Mouse (Mus musculus) forebrain, embryonic 16.5 days (tissue): ENCODE measurements around the gene Sema6d. TPM values are rescaled to one million over a fixed set of nuclear protein-coding genes. Genes with fewer than 3 reads are reported as not detected.
A peak's percentile ranks its signal among the peaks of the same experiment; 100 is the strongest.

Experiments used
- ATAC-seq: fragments of 200-750 bp; cut with Nextera tagmentation; 2 replicates; pipeline ENCODE4 v1.8.0; 2017; ENCODE audit warnings: mild to moderate bottlenecking, moderate library complexity
- H3K27ac ChIP-seq: fragments of 300-500 bp; sonication (generic); 2 replicates; pipeline ENCODE4 v1.5.1; 2014; ENCODE audit warnings: low read length, control low read depth
- H3K27me3 ChIP-seq: fragments of 300-500 bp; sonication (generic); replicated peaks from 2 replicates; pipeline ENCODE4 v1.6.1; 2014; ENCODE audit warnings: low read length; ENCODE audit not compliant: control insufficient read depth, insufficient read depth
- H3K36me3 ChIP-seq: fragments of 300-500 bp; sonication (generic); 2 replicates; pipeline ENCODE4 v1.6.1; 2014; ENCODE audit not compliant: control insufficient read depth, insufficient read depth
- H3K4me1 ChIP-seq: fragments of 300-500 bp; sonication (generic); replicated peaks from 2 replicates; pipeline ENCODE4 v1.6.1; 2014; ENCODE audit warnings: low read length; ENCODE audit not compliant: control insufficient read depth, insufficient read depth
- H3K4me2 ChIP-seq: fragments of 300-500 bp; sonication (generic); 2 replicates; pipeline ENCODE4 v1.6.1; 2014; ENCODE audit warnings: mild to moderate bottlenecking, low read length, control low read depth
- H3K4me3 ChIP-seq: fragments of 300-500 bp; sonication (generic); replicated peaks from 2 replicates; pipeline ENCODE4 v1.5.1; 2014; ENCODE audit warnings: mild to moderate bottlenecking, low read length, control low read depth
- H3K9ac ChIP-seq: fragments of 300-500 bp; sonication (generic); replicated peaks from 2 replicates; pipeline ENCODE4 v1.6.1; 2014; ENCODE audit warnings: low read depth, low read length, control low read depth
- H3K9me3 ChIP-seq: fragments of 300-500 bp; sonication (generic); 2 replicates; pipeline ENCODE4 v1.6.1; 2016; ENCODE audit warnings: low read length; ENCODE audit not compliant: control insufficient read depth
- WGBS: fragments of 180-500 bp; shearing (Covaris S2); extraction: QIAGEN DNeasy Blood & Tissue Kit; methylation state at CpG from one replicate; pipeline ENCODE4 v1.1.7; 2014; 5-methylcytosine and 5-hydroxymethylcytosine counted together
- polyA plus RNA-seq: library from polyadenylated mRNA; unstranded; fragments of >200 nt; fragmentation: Nextera tagmentation; extraction: Ambion mirVana; gene quantifications from 2 replicates; pipeline ENCODE4 v1.2.1, GENCODE M21; 2015

The Sema6d gene
- polyA plus RNA-seq, 1 experiment from 2014 or later = 32.2 TPM

DNA sequence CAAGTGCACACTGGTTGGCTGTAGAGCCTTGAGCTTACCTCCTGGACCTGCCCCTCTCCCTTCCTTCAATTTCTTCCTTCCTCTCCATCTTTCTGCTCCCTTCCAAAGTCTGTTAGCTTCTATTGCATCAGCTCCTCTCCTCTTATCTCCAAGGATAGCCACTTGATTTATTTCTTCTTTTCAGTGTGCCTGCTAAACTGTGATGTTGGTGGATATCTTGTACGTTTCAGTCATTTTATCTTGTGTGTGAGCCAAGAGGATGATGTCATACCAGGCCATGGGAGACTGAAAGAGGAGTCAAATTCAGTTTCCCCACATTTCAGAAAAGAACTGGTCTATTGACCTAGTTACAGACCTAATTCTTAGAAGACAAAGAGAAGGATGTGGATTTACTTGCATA is 153.8 kb downstream of the Sema6d start:
- H3K36me3 ChIP-seq = no peaks in the 10 kb centered on the region
- WGBS = 32% methylated on average over 1 of the region's 1 CpGs
- H3K4me1 ChIP-seq = no peaks in the 10 kb centered on the region
- H3K4me3 ChIP-seq = no peak overlapping the region
- H3K27me3 ChIP-seq = no peaks in the 10 kb centered on the region
- no peak overlapping the region for H3K9ac ChIP-seq
- H3K27ac ChIP-seq = no peak overlapping the region
- ATAC-seq = no peak
- H3K9me3 ChIP-seq = no peaks in the 10 kb centered on the region
- H3K4me2 ChIP-seq = no peak overlapping the region

DNA sequence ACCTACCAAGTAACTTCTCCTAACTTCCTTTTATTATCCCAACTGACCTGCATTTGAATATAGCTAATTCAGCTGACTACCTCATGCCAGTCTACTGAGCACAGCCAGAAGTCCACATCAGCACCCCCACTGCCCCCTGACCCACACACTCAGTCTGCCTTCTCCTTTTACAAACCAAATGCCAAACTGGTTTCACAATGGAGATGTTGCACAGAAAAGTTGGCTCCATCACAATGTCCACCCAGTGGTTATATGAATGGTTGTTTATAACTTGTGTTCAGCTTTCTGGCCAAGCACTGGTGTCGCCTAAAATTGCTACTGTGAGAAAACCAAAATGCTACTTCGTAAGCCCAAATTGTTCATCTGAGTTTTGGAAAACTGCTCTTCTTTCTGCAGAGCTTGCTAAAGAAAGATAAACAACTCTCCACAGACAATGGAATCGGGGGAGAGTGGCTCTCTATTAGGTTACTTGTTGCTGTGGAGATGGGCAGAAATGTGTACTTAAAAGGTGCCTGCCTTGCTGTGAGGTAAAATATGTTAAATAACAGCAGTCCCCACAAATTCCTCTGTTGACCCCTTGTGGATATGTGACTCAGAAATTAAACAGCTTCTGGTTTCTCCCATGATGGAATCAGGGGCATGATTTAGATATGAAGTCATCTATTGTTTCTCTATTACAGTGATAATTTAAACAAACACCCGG is 154.9 kb downstream of the Sema6d start:
- Histone ChIP-seq H3K36me3 (no peaks in the 10 kb centered on the region), H3K4me2 (no peak overlapping the region), H3K4me3 (no peak overlapping the region), H3K9me3 (no peaks in the 10 kb centered on the region), H3K9ac (no peak overlapping the region), H3K27ac (no peak overlapping the region), H3K4me1 (no peaks in the 10 kb centered on the region), H3K27me3 (no peaks in the 10 kb centered on the region)
- no peak for ATAC-seq
- 69% methylated on average over 4 of the region's 4 CpGs for WGBS

GRCm38 (mm10) chr2:124258108-124258507 is 168.3 kb downstream of the Sema6d start:
- H3K36me3 ChIP-seq = no peaks in the 10 kb centered on the region
- no peak for ATAC-seq

DNA sequence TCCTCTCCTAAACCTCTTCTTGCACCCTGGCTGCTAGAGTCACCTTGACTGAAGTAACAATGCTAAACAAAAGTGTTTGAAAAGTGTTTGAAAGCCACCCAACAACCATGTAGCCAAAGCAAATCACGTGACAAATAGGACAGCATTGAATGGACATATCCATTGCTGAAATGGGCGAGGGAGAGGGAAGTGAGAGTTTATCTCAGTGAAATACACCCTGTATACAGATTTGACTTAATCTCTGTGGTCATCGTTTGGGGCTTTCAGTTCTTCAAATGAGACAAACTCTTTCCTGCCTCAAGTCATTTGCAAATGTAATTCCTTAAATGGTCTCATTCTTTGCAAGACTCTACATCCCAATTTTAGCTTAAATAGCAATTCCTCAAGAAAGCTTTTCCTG is 174.5 kb downstream of the Sema6d start:
- H3K27me3 ChIP-seq = no peaks in the 10 kb centered on the region
- no peaks in the 10 kb centered on the region for H3K36me3 ChIP-seq
- no peak overlapping the region for H3K27ac ChIP-seq
- no peaks in the 10 kb centered on the region for H3K9me3 ChIP-seq
- H3K4me1 ChIP-seq = no peaks in the 10 kb centered on the region
- 80% methylated on average over 3 of the region's 3 CpGs for WGBS
- H3K4me3 ChIP-seq = no peak overlapping the region
- no peak overlapping the region for H3K4me2 ChIP-seq
- ATAC-seq = no peak
- no peak overlapping the region for H3K9ac ChIP-seq

More at GRCm38 (mm10) chr2:124258108-124258507, 168.3 kb downstream of the Sema6d start:
- no peaks in the 10 kb centered on the region for H3K4me1 ChIP-seq
- no peaks in the 10 kb centered on the region for H3K27me3 ChIP-seq
- H3K4me3 ChIP-seq = no peak overlapping the region
- no peak overlapping the region for H3K9ac ChIP-seq
- no peaks in the 10 kb centered on the region for H3K9me3 ChIP-seq
- no peak overlapping the region for H3K4me2 ChIP-seq
- no peak overlapping the region for H3K27ac ChIP-seq
- WGBS = 57% methylated on average over 1 of the region's 1 CpGs

- Histone ChIP-seq H3K9me3 (no peaks in the 10 kb centered on the region), H3K4me1 (no peaks in the 10 kb centered on the region), H3K27ac (no peak overlapping the region), H3K9ac (no peak overlapping the region), H3K4me2 (no peak overlapping the region), H3K36me3 (no peaks in the 10 kb centered on the region), H3K27me3 (no peaks in the 10 kb centered on the region), H3K4me3 (no peak overlapping the region)
- WGBS = 92% methylated on average over 6 of the region's 6 CpGs
- no peak for ATAC-seq
Observed at GRCm38 (mm10) chr2:124271156-124271555, 181.4 kb downstream of the Sema6d start.

GRCm38 (mm10) chr2:124277492-124277891 is 187.7 kb downstream of the Sema6d start:
- Histone ChIP-seq H3K36me3 (no peaks in the 10 kb centered on the region), H3K27me3 (no peaks in the 10 kb centered on the region), H3K9ac (no peak overlapping the region), H3K4me2 (no peak overlapping the region), H3K4me1 (peaks cover 4% of the 10 kb centered on the region), H3K9me3 (no peaks in the 10 kb centered on the region), H3K4me3 (no peak overlapping the region), H3K27ac (no peak overlapping the region)
- 7% methylated on average over 1 of the region's 1 CpGs for WGBS
- peak; percentile 58 for ATAC-seq

GRCm38 (mm10) chr2:124285109-124285508 is 195.3 kb downstream of the Sema6d start:
- Histone ChIP-seq H3K27me3 (no peaks in the 10 kb centered on the region), H3K27ac (no peak overlapping the region), H3K4me2 (no peak overlapping the region), H3K9ac (no peak overlapping the region), H3K36me3 (no peaks in the 10 kb centered on the region), H3K4me3 (no peak overlapping the region), H3K9me3 (no peaks in the 10 kb centered on the region), H3K4me1 (no peaks in the 10 kb centered on the region; the same call in 1 of the 2 replicates)
- 55% methylated on average over 2 of the region's 2 CpGs for WGBS
- peak; percentile 45 for ATAC-seq

DNA sequence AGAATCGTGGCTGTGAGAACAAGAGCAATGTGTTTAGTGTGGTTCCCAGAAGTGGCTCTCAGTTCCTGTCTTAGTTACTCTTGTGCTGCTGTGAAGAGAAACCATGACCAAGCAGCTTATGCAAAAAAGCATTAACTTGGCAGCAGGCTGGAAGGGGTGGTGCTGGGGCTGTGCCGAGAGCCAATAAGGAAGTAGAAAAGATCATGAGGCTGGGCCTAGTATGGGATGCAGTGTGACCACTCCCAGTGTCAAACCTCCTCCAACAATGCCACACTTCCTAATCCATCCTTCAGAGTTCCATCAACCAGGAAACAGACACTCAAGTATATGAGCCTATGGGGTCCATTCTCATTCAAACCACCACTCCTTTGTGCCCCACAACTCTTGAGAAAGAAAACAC is 199.6 kb downstream of the Sema6d start:
- no peak overlapping the region for H3K4me2 ChIP-seq
- peaks cover 7% of the 10 kb centered on the region for H3K4me1 ChIP-seq
- no peaks in the 10 kb centered on the region for H3K27me3 ChIP-seq
- H3K9ac ChIP-seq = no peak overlapping the region
- H3K4me3 ChIP-seq = no peak overlapping the region
- no peaks in the 10 kb centered on the region for H3K36me3 ChIP-seq
- H3K9me3 ChIP-seq = no peaks in the 10 kb centered on the region
- WGBS = 92% methylated on average over 2 of the region's 2 CpGs
- no peak for ATAC-seq
- H3K27ac ChIP-seq = no peak overlapping the region

- no peak overlapping the region for H3K9ac ChIP-seq
- peak overlapping the region; percentile 47 for H3K27ac ChIP-seq
- ATAC-seq = peak; percentile 96
- no peaks in the 10 kb centered on the region for H3K36me3 ChIP-seq
- no peak overlapping the region for H3K4me2 ChIP-seq
- H3K4me1 ChIP-seq = peaks cover 7% of the 10 kb centered on the region
- WGBS = 36% methylated on average over 3 of the region's 3 CpGs
- H3K4me3 ChIP-seq = no peak overlapping the region
- H3K27me3 ChIP-seq = no peaks in the 10 kb centered on the region
- no peaks in the 10 kb centered on the region for H3K9me3 ChIP-seq
Observed at GRCm38 (mm10) chr2:124291145-124291544, 201.4 kb downstream of the Sema6d start.

DNA sequence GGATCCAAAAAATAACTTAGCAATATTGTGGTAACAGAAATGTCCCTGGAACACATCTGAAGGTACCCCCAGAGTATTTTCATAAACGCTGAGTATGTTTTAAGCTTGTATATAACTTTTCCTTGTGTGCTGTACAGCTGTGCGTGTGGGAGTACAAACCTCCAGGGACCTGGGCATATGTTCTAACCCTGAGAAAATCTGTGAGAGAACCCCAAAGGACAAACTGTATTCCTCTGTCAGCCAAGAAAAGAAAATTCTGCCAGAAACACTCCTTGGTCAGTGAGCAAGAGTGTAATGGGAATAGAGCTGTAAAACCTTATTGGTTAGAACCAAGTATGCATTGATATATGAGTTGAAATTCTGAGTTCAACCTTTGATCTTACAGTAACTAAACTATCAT is 203.8 kb downstream of the Sema6d start:
- Histone ChIP-seq H3K27me3 (no peaks in the 10 kb centered on the region), H3K36me3 (no peaks in the 10 kb centered on the region), H3K27ac (no peak overlapping the region), H3K9me3 (no peaks in the 10 kb centered on the region), H3K4me2 (no peak overlapping the region), H3K9ac (no peak overlapping the region), H3K4me1 (peaks cover 10% of the 10 kb centered on the region), H3K4me3 (no peak overlapping the region)
- ATAC-seq = no peak
- WGBS = 94% methylated on average over 2 of the region's 2 CpGs
